In the genomic region with DNA sequence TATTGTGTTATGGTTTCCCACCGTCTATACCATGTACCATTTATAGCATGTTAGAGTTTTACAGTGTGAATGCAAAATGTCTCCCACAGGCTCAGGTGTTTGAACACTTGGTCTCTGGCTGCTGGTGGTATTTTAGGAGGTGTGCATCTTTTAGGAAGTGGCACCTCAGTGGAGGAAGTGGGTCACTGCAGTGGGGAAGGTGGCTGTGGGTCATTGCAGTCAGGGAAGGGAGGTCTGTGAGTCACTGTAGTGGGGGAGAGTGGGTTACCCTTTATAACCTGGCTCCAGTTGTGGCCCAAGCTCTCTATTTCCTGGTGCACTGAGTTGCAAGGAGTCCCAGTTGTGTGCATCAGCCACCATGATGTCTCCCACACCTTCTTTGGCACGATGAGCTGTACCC, we compare ENCODE assay signal across 22 mouse cellular contexts.
"Had no signal": no experiment of that assay in that cellular context is flagged by ENCODE, and none has a peak within 500 bp of the region (broad histone marks: within the 10 kb centered on the region; RNA-seq: fewer than 3 reads in every experiment).

No protein-coding gene starts in this region.

- H3K36me3 ChIP-seq: limb, embryonic 10.5 days; limb, embryonic 13.5 days; liver, embryonic 12.5 days; liver, embryonic 15.5 days; lung, embryonic 15.5 days; midbrain, embryonic 10.5 days; midbrain, embryonic 13.5 days; stomach, embryonic 15.5 days had no signal

- H3K4me1 ChIP-seq: midbrain, embryonic 13.5 days had no signal

- H3K9me3 ChIP-seq: limb, embryonic 10.5 days; limb, embryonic 13.5 days; liver, embryonic 12.5 days; liver, embryonic 15.5 days; lung, embryonic 15.5 days; midbrain, embryonic 10.5 days; midbrain, embryonic 13.5 days; stomach, embryonic 15.5 days had no signal

- H3K27me3 ChIP-seq: limb, embryonic 13.5 days; liver, embryonic 12.5 days; liver, embryonic 15.5 days; lung, embryonic 15.5 days; midbrain, embryonic 13.5 days; stomach, embryonic 15.5 days had no signal

- H3K4me3 ChIP-seq: limb, embryonic 10.5 days; limb, embryonic 13.5 days; liver, embryonic 12.5 days; liver, embryonic 15.5 days; lung, embryonic 15.5 days; midbrain, embryonic 10.5 days; midbrain, embryonic 13.5 days; myocyte; stomach, embryonic 15.5 days had no signal

- DNase-seq: kidney, adult 18-20 months; kidney, adult 9 months; kidney, postnatal 14 days; kidney, postnatal 4 days; liver; lung, adult 18-20 months; lung, postnatal 10 days; lung, postnatal 36 days; right cerebral cortex, adult 18-20 months; right cerebral cortex, postnatal 14 days; right cerebral cortex, postnatal 4 days; thymus, postnatal 36 days had no signal

- ATAC-seq: liver, embryonic 12.5 days; midbrain, embryonic 13.5 days; midbrain, embryonic 16.5 days had no signal
